In genomic region chr17:7870862-7871605, GRCm38 (mm10) we compare ENCODE assay signal across 15 mouse cellular contexts. TPM values are rescaled to one million over a fixed set of nuclear protein-coding genes. Genes with fewer than 3 reads are reported as not detected.
DNase-seq lines count a peak whose midpoint lies in the region; TF ChIP-seq lines count a peak whose summit lies in the region.
"Had no signal": no experiment of that assay in that cellular context is flagged by ENCODE, and none has a peak within 500 bp of the region (broad histone marks: within the 10 kb centered on the region; RNA-seq: fewer than 3 reads in every experiment).

No protein-coding gene starts in this region.

- H3K4me3 ChIP-seq in layer of hippocampus, adult 2 months = no peak overlapping the region
- H3K4me3 ChIP-seq: embryonic facial prominence, embryonic 12.5 days; heart, embryonic 13.5 days; hindbrain, embryonic 15.5 days had no signal

- DNase-seq in adrenal gland, adult 2 months = peak; percentile 54
- no peak for DNase-seq in adrenal gland, adult 8-10 months
- no peak for DNase-seq in layer of hippocampus, adult 2 months (ENCODE audit: low spot score in 2 of 2)
- DNase-seq in layer of hippocampus, postnatal 14 days (ENCODE audit: low spot score in 2 of 2) = no peak
- DNase-seq in induced T-regulatory cell, adult 2 months (ENCODE audit: low read depth) = peak; percentile 63
- no peak for DNase-seq in spleen, adult 12 weeks (ENCODE audit: low spot score)
- DNase-seq: cerebellum, adult 11-12 months; cerebellum, adult 9-10 months; cerebellum, postnatal 25 days; gastrocnemius, postnatal 10 days; heart, postnatal 36 days had no signal

- H3K27ac ChIP-seq in layer of hippocampus, adult 2 months = peak overlapping the region; percentile 36; the same call in 1 of the 2 replicates
- H3K27ac ChIP-seq: embryonic facial prominence, embryonic 12.5 days; heart, embryonic 13.5 days; hindbrain, embryonic 15.5 days had no signal

- TF ChIP-seq CTCF in layer of hippocampus, adult 2 months (conservative IDR thresholded peaks at IDR 0.05) = no peak

RNA-seq across cellular contexts. Expression of gene Fndc1, which starts 43.9 kb away (rescaled TPM):
- 10 to 100 TPM in 1 of 2 experiments, 1 to 10 TPM in 1; 4.7 to 11.4 TPM for total RNA-seq in adrenal gland, adult 2 months (2021)
- 7.6 and 9.0 TPM in 2 replicates for polyA plus RNA-seq in adrenal gland, adult 2 months (2012; rRNA removed)
- total RNA-seq in adrenal gland, adult 8-10 months (2022) = 1 to 10 TPM; 4.4 to 7.5 (median 5.8) TPM
- 10 to 100 TPM; 14.9 to 15.4 TPM for total RNA-seq in layer of hippocampus, adult 2 months (2021)
- total RNA-seq in layer of hippocampus, postnatal 14 days (2021) = 10 to 100 TPM; 10.6 to 13.3 TPM
- polyA plus RNA-seq: inflammation-experienced regulatory T-cells, adult 6 months had no signal

RNA-seq across cellular contexts. Expression of gene Tagap, which starts 54.8 kb away (rescaled TPM):
- 1 to 10 TPM; 4.5 to 5.9 TPM for total RNA-seq in adrenal gland, adult 2 months (2021)
- 0.69 and 1.1 TPM in 2 replicates for polyA plus RNA-seq in adrenal gland, adult 2 months (2012; rRNA removed)
- total RNA-seq in adrenal gland, adult 8-10 months (2022) = 1 to 10 TPM; 6.0 to 7.5 (median 6.9) TPM
- 1 to 10 TPM; 4.8 to 5.0 TPM for total RNA-seq in layer of hippocampus, adult 2 months (2021)
- total RNA-seq in layer of hippocampus, postnatal 14 days (2021) = 1 to 10 TPM; 3.9 to 4.7 TPM

Comparison
In these comparisons a context has a peak if more than half of its experiments do, and no peak if none do; other contexts are left out.
1. DNase-seq: peak in adrenal gland, adult 2 months (single experiment) and induced T-regulatory cell, adult 2 months (single experiment); none in adrenal gland, adult 8-10 months (single experiment), layer of hippocampus, adult 2 months (0 of 2), layer of hippocampus, postnatal 14 days (0 of 2) and spleen, adult 12 weeks (single experiment).